Mouse (Mus musculus): Measurements from ENCODE around the gene Polr3gl. TPM values are rescaled to one million over a fixed set of nuclear protein-coding genes. Genes with fewer than 3 reads are reported as not detected.

Polr3gl gene
- polyA plus RNA-seq, 1 experiment = 72.4 TPM

- Histone ChIP-seq H3K4me1 (ENCODE audit: control insufficient read depth, insufficient read depth, insufficient read length, low read length) (peaks cover 18% of the 10 kb centered on the region), H3K27ac (replicated peaks; ENCODE audit: low read depth, low read length) (no peak overlapping the region), H3K4me3 (ENCODE audit: insufficient read depth, low read depth, low read length) (no peak overlapping the region)
Observed at GRCm38 (mm10) chr3:96581771-96582515, 12.0 kb downstream of the Polr3gl start.

GRCm38 (mm10) chr3:96581141-96581540 is 12.8 kb downstream of the Polr3gl start:
- Histone ChIP-seq H3K27ac (replicated peaks; ENCODE audit: low read depth, low read length) (no peak overlapping the region), H3K4me1 (ENCODE audit: control insufficient read depth, insufficient read depth, insufficient read length, low read length) (peaks cover 21% of the 10 kb centered on the region), H3K4me3 (ENCODE audit: insufficient read depth, low read depth, low read length) (no peak overlapping the region)

DNA sequence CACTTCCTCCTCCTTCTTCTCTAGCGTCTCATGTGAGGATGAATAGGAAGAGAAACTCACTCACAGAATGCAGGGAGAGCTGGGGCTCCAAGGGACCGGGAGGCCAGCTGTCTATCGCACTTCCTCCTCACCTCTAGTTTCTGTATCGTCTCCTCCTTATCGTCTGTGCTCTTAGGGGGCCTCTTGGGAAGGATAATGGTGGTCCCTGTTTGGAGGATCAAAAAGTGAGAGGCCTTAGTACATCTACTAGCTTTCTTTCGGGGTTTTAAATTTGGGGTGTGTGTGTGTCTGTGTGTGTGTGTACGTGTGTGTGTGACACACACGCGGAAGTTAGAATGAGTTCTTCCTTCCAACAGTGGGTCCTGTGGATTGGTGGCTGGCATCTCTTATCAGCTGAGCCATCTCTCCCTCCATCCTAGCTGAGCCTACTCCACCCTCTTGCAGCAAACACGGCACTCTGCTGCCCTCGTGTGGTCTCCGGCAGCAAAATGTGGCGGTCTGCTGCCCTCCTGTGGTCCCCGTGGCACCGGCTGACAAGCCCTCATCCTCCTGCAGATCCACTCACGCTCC is 14.0 kb downstream of the Polr3gl start:
- Histone ChIP-seq H3K4me3 (ENCODE audit: insufficient read depth, low read depth, low read length) (peak overlapping the region; percentile 27), H3K27ac (replicated peaks; ENCODE audit: low read depth, low read length) (peak overlapping the region; percentile 100), H3K4me1 (ENCODE audit: control insufficient read depth, insufficient read depth, insufficient read length, low read length) (peaks cover 24% of the 10 kb centered on the region)

DNA sequence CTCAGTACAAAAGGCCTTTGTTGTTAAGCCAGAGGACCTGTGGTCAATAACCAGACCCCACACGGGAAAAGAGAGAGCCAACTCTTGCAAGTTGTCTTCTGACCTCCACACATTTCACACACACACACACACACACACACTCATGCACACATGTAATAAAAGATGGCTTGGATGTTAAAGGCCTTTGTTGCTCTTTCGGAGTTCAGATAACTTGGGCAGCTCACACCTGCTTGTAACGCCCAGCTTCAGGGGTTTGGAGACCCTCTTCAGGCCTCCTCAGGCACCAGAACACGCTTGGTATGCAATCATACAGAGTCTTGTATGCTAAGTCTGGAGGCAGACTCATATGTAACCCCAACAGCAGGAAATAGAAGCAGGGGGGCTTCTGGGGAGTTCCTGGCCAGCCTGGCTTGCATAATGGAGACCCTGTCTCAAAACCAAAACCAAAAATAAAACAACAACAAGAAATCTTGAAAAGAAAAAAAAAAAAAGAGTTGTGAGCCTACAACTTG is 14.7 kb downstream of the Polr3gl start:
- Histone ChIP-seq H3K27ac (replicated peaks; ENCODE audit: low read depth, low read length) (peak overlapping the region; percentile 100), H3K4me1 (ENCODE audit: control insufficient read depth, insufficient read depth, insufficient read length, low read length) (peaks cover 28% of the 10 kb centered on the region), H3K4me3 (ENCODE audit: insufficient read depth, low read depth, low read length) (0 out of 2 replicates have a peak overlapping the region, but pooled peaks have one; percentile 27)

DNA sequence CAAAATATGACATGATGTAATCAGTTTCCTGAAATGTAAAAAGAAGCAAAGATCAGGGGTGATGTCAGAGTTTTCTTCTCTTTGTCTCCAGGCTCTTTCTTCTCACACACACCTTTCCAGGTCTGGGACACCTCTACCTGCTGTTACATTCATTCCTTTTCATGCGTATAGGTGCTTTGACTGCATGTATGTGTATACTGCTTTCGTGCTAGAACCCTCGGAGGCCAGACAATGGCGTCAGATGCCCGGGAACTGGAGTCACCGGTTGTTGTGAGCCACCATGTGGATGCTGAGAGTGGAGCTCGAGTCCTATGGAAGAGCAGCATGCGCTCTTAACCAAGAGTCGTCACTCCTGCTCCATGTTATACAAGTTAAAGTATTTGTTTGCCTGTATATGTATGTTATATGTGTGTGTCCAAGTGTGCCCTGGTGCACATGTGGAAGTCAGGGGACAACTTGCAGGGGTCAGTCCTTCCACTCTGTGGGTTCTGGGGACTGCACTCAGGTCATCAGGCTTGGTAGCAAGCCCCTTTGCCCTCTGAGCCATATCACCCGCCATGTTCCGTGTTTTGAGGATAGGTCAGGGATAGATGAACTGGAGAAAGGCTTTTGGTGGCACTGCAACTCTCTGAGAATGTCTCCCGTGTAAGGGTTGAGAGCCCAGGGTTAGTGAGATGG is 15.3 kb downstream of the Polr3gl start:
- Histone ChIP-seq H3K4me3 (ENCODE audit: insufficient read depth, low read depth, low read length) (no peak overlapping the region), H3K4me1 (ENCODE audit: control insufficient read depth, insufficient read depth, insufficient read length, low read length) (peaks cover 31% of the 10 kb centered on the region), H3K27ac (replicated peaks; ENCODE audit: low read depth, low read length) (peak overlapping the region; percentile 100)

DNA sequence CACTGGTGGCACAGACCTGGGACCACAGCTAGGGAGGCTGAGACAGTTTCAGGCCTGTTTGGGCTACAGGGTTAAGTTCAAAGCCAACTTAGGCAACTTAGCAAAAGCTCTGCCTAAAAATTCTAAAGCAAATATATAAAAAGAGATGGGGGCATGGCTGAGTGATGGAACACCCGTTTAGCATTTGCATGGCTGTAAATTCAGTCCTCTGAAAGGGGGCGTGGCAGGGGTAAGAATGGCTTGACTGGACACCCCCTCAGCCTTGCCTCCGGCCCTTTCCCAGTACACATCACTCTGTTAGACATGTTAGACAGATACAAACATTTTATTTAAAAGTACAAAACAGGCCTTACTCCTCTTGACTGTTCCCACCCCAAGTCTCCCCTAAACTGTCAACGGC is 16.4 kb downstream of the Polr3gl start:
- H3K4me1 ChIP-seq (ENCODE audit: control insufficient read depth, insufficient read depth, insufficient read length, low read length) = peaks cover 38% of the 10 kb centered on the region
- peak overlapping the region; percentile 29 for H3K4me3 ChIP-seq (ENCODE audit: insufficient read depth, low read depth, low read length)
- peak overlapping the region; percentile 100 for H3K27ac ChIP-seq (replicated peaks; ENCODE audit: low read depth, low read length)

DNA sequence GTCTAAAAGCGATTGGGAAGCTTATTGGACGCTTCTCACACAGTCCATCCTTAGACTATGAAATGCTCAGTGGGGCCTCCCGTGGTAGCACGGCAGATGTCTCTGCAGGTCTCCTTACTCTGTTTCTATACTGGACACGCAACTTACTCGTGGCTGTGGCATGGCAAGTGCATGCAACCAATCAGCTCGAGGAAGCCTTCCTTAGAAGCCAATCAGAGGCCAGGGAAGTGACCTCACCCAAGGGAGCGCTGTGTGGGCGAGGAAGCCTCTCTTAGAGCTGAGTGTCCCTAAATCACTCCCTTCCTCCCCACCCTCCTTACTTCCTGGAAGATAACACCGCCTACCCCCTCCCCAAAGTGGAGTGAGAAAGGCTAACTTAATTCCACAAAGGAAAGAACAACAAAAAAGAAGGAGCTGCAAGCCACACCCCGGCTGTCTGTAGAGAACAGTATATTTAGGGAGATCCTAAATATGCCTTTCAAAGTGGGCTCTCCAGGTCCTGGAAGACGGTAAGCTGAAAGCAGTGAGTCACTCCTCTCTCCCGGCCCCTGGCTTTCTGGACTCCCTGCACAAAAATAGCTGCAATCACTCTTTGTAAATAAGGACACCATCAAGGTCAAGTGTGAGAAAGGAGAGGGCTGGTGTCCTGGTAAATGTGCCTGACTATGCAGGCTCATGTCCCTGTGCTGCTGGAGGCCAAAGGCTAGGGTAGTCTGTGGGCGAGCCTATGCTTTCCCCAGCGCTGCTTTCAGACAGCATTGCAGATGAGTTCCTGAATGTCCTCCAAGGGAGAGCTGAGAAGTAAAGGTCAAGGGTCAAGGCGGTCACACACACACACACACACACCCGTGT is 17.1 kb downstream of the Polr3gl start, which contains the start of gene Gm16253:
TSS of gene Gm16253 (plus strand) at position 295 of the 852 bp plus-strand sequence.
- H3K27ac ChIP-seq (replicated peaks; ENCODE audit: low read depth, low read length) = peak within 1 kb of the TSS; percentile 100
- H3K4me3 ChIP-seq (ENCODE audit: insufficient read depth, low read depth, low read length) = peak within 1 kb of the TSS; percentile 37
- peaks cover 41% of the 10 kb centered on the region for H3K4me1 ChIP-seq (ENCODE audit: control insufficient read depth, insufficient read depth, insufficient read length, low read length)

DNA sequence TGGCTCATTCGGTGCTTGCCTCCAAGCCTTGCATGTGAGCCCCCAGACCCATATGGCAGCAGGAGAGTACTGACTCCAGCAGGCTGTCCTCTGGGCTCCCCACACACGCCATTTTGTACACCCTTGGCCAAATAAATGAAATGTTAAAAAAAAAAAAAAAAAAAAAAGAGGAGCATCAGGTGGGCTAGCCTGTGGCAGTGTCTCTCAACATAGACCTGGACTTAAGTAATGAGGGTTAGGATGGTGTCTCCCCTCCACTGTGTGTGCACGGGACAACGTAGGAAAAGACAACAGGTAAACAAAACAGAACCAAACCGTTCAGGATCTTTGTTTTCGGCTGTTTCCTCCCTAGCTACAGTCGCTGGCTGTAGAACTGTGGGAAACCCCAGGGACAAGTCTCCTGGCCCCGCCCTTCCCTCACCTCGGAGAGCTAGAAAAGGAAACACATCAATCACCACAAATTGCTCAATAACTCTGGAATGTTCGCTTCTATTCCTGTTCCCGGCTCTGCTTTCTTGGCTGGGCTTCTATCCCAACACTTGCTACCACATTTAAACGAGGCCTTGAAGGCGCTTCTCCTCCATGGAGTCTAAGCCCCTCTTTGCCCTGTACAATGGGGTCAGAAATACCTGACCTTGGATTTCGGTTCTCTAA is 17.8 kb downstream of the Polr3gl start:
- peak overlapping the region; percentile 100 for H3K27ac ChIP-seq (replicated peaks; ENCODE audit: low read depth, low read length)
- peak overlapping the region; percentile 37 for H3K4me3 ChIP-seq (ENCODE audit: insufficient read depth, low read depth, low read length)
- peaks cover 46% of the 10 kb centered on the region for H3K4me1 ChIP-seq (ENCODE audit: control insufficient read depth, insufficient read depth, insufficient read length, low read length)

DNA sequence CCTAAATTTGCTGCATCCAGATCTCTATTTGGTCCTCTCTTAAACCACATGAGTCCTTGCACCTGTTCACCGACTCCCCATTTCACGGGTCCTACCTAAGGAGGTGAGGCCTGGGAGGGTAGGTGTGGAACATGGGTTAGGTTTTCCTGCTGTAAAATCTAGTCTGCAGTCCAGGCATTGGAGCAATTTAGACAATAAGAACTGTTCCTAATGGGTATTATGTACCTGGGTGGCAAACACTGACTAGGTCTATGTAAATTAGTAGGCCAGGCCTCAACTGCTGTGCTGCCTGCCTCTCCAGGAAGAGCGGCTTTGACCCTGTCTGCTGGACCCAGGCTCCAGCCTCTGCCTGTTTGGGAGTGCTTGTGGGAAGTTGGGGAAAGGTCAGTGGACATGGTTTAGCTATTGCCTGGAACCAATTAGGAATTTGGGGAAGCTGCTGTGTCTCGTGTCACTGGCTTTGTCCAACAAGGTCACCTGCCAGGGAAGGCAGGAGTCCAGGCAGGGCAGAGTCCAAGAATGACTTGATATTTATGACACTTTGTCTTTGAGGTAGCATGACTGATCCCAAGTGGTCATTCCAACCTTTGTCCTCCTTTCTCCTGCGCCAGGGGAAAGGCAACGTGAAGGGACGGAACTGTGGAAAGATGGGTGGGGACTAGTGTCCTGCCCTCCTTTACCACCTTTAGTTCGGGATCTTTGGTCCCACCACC is 18.6 kb downstream of the Polr3gl start:
- H3K4me3 ChIP-seq (ENCODE audit: insufficient read depth, low read depth, low read length) = peak overlapping the region; percentile 37
- H3K4me1 ChIP-seq (ENCODE audit: control insufficient read depth, insufficient read depth, insufficient read length, low read length) = peaks cover 53% of the 10 kb centered on the region
- H3K27ac ChIP-seq (replicated peaks; ENCODE audit: low read depth, low read length) = peak overlapping the region; percentile 100

DNA sequence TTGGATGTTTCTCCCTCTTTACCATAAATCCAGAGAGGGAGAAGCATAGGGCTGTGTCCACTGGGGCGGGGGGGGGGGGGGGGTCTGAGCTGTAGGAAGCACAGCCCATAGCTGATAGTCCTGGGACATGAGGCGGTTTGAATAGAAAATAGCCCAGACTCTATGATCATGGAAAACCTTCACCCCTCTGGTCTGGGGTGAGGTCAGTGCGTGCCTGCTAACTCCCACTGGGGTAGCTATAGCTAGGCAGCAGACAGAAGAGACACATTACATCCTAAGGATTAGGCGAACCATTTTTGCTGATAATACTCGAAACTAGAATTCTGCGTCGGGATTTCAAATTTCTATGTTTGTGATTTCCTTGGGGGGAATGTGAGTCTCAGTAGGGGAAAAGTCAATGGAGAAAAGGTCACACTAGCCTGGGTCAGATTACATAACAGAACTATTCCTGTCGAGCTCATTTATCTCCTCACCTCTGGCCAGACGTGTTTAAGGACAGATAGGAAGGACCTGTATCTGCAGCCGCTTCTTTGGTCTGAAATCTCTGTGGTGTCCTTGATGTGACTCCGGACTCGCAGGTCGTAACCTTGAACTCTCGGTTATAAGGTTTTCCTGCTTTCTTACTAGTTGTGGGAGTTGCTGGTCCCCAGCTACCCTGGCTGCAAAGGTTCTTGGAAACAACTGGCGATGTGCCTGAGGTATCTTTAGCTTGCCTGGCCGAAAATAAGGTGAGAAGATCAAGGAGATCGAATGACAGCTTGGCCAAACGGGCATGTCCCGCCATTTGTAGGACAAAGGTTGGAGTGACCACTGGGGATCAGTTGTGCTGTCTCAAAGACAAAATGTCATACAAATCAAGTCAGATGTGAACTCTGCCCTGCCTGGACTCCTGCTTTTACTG is 20.1 kb downstream of the Polr3gl start:
- H3K4me3 ChIP-seq (ENCODE audit: insufficient read depth, low read depth, low read length) = no peak overlapping the region
- H3K4me1 ChIP-seq (ENCODE audit: control insufficient read depth, insufficient read depth, insufficient read length, low read length) = peaks cover 59% of the 10 kb centered on the region
- H3K27ac ChIP-seq (replicated peaks; ENCODE audit: low read depth, low read length) = peak overlapping the region; percentile 97

DNA sequence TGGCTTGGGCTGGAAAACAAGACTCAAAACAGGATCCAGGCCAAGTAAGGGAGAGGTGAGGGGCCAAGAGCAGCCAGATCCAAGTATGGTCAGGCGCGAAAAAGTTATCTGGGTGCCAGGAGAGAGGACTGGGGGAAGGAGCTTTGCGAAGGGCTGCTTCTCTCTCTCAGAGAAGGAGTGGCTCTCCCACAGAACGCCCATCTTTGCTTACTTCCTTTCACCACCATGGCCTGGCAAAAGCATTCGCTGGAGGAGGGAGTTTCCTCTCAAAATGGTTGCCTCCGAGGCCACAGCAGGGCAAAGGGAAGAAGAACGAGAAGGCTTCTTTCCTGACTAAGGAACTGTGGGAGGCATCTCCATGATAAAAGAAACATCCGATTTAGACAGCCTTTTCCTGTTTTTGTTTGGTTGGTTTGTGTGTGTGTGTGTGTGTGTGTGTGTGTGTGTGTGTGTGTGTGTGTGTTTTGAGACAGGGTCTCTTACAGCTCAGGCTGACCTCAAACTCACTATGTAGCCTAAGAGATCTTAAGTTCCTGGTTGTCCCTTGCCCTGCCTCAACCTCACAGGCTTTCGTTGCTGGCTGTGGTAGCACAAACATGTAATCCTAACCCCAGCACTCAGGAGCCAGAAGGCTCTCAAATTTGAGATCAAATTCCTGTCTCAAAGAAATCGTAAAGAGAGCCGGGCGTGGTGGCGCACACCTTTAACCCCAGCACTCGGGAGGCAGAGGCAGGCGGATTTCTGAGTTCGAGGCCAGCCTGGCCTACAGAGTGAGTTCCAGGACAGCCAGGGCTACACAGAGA is 21.9 kb downstream of the Polr3gl start:
- Histone ChIP-seq H3K27ac (replicated peaks; ENCODE audit: low read depth, low read length) (peak overlapping the region; percentile 97), H3K4me1 (ENCODE audit: control insufficient read depth, insufficient read depth, insufficient read length, low read length) (peaks cover 55% of the 10 kb centered on the region), H3K4me3 (ENCODE audit: insufficient read depth, low read depth, low read length) (no peak overlapping the region)

DNA sequence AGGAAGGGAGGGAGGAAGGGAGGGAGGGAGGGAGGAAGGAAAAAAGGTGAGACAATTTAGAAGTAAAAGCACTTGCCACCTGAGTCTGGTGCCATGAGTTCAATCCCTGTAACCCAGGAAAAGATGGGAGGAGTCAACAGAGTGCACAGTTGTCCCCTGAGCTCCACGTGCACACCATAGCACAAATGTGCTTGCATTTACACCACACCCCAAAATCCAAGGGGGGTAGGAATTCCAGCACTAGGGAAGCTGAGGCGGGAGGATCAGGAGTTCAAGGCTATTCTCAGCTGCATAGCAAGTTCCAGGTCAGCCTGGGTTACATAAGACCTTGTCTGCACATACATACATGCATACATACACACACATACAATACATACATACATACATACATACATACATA is 22.6 kb downstream of the Polr3gl start:
- peak overlapping the region; percentile 97 for H3K27ac ChIP-seq (replicated peaks; ENCODE audit: low read depth, low read length)
- H3K4me3 ChIP-seq (ENCODE audit: insufficient read depth, low read depth, low read length) = no peak overlapping the region
- H3K4me1 ChIP-seq (ENCODE audit: control insufficient read depth, insufficient read depth, insufficient read length, low read length) = peaks cover 57% of the 10 kb centered on the region

Measured in brown adipose tissue, adult 24 weeks (tissue).